Mouse (Mus musculus): ENCODE data around the gene Arhgap28. TPM values are rescaled to one million over a fixed set of nuclear protein-coding genes. Genes with fewer than 3 reads are reported as not detected.
A peak's percentile ranks its signal among the peaks of the same experiment; 100 is the strongest.

Gene Arhgap28
- polyA plus RNA-seq, 1 experiment from 2014 or later = 11.5 TPM

DNA sequence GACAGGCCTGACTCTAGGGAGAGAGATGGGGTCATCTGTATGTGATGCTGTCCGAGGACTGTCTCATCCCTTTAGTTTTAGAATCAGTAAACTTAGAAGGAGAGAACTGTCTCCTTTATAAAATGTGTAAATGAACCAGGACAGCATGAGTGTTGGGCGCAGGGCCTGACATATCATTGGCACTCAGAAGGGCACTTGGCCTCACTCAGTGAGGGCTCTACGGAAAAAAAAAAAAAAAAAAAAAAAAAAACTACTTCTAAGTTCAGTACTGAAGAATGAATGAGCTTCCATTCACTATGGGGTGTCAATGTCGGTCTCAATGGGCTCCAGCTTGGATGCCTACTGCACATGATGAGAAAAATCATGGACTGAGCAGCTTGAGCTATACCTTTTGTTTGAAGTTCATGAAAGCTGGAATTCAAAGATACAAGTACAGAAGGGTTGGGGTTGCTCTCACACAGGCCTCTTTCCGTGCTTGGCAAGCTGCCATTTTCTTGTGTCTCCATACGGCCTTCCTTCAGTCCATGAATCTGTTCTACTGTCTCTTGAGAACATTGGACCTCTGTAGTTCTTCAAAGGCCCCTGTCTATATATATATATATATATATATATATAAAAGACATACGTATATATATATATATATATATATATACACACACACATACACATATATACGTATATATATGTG lies 36.9 kb downstream of the Arhgap28 start:
- Histone ChIP-seq H3K36me3 (ENCODE audit: insufficient read depth, low read length) (no peaks in the 10 kb centered on the region), H3K4me2 (ENCODE audit: low read length) (no peak overlapping the region), H3K27ac (no peak overlapping the region), H3K4me1 (replicated peaks; ENCODE audit: insufficient read depth, low read length) (no peaks in the 10 kb centered on the region), H3K9me3 (replicated peaks; ENCODE audit: low read length) (no peaks in the 10 kb centered on the region), H3K9ac (ENCODE audit: low read depth, low read length) (no peak overlapping the region), H3K27me3 (ENCODE audit: insufficient read depth, low read length) (no peaks in the 10 kb centered on the region), H3K4me3 (replicated peaks; ENCODE audit: low read depth, low read length) (no peak overlapping the region)
- DNase-seq (ENCODE audit: low spot score) = no peak
- no peak for TF ChIP-seq CTCF (IDR thresholded peaks at IDR 0.05; ENCODE audit: low read depth)
- ATAC-seq (replicated peaks; ENCODE audit: low FRiP score, low read depth) = no peak
- 86% methylated on average over 8 of the region's 8 CpGs for WGBS

DNA sequence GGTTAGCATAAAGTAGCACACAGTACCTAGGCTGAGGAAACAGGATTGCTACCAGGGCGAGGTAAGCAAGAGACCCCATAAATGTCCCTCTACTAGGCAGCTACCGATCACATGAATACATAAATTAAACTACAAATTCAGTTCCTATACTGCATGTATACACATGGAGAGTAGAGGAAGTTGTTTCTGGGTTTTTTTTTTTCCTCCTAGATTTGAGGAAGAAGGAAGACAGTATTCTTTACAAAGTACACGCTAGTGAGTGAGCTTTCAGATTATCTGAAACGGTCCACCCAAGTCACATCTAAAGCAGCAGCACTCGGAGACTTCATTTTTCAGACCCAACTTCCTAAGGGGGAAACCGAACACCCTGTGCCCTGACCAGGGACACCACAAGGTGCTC lies 41.1 kb downstream of the Arhgap28 start:
- no peak for TF ChIP-seq CTCF (IDR thresholded peaks at IDR 0.05; ENCODE audit: low read depth)
- ATAC-seq (replicated peaks; ENCODE audit: low FRiP score, low read depth) = no peak
- H3K36me3 ChIP-seq (ENCODE audit: insufficient read depth, low read length) = no peaks in the 10 kb centered on the region
- H3K4me3 ChIP-seq (replicated peaks; ENCODE audit: low read depth, low read length) = no peak overlapping the region
- H3K9ac ChIP-seq (ENCODE audit: low read depth, low read length) = no peak overlapping the region
- no peaks in the 10 kb centered on the region for H3K9me3 ChIP-seq (replicated peaks; ENCODE audit: low read length)
- no peak for DNase-seq (ENCODE audit: low spot score)
- no peaks in the 10 kb centered on the region for H3K4me1 ChIP-seq (replicated peaks; ENCODE audit: insufficient read depth, low read length)
- WGBS = 89% methylated on average over 6 of the region's 6 CpGs
- no peak overlapping the region for H3K27ac ChIP-seq
- H3K27me3 ChIP-seq (ENCODE audit: insufficient read depth, low read length) = no peaks in the 10 kb centered on the region
- H3K4me2 ChIP-seq (ENCODE audit: low read length) = no peak overlapping the region

DNA sequence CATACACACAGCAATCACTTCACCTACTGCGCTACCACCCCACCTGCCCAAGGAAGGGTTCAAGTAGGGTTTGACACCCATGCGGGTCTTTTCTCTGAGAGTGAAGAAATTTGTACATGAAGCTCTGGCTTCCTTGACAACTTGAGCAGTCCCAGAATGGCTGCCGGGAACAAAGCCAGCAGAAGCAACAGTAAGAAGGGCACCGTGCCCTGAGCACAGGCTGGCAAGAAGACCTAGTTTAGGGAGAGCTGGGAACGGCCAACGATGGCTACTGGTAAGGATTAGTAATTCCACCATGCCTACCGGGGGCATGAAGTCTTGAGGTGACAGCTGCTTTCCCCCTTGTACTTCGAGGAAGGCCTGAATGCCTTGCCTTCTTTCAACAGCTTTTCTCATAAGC lies 41.9 kb downstream of the Arhgap28 start:
- H3K9ac ChIP-seq (ENCODE audit: low read depth, low read length) = no peak overlapping the region
- no peak for TF ChIP-seq CTCF (IDR thresholded peaks at IDR 0.05; ENCODE audit: low read depth)
- 87% methylated on average over 8 of the region's 8 CpGs for WGBS
- no peaks in the 10 kb centered on the region for H3K27me3 ChIP-seq (ENCODE audit: insufficient read depth, low read length)
- DNase-seq (ENCODE audit: low spot score) (no peak), ATAC-seq (replicated peaks; ENCODE audit: low FRiP score, low read depth) (no peak)
- H3K36me3 ChIP-seq (ENCODE audit: insufficient read depth, low read length) = no peaks in the 10 kb centered on the region
- no peak overlapping the region for H3K4me3 ChIP-seq (replicated peaks; ENCODE audit: low read depth, low read length)
- no peaks in the 10 kb centered on the region for H3K9me3 ChIP-seq (replicated peaks; ENCODE audit: low read length)
- H3K4me1 ChIP-seq (replicated peaks; ENCODE audit: insufficient read depth, low read length) = no peaks in the 10 kb centered on the region
- no peak overlapping the region for H3K27ac ChIP-seq
- no peak overlapping the region for H3K4me2 ChIP-seq (ENCODE audit: low read length)

DNA sequence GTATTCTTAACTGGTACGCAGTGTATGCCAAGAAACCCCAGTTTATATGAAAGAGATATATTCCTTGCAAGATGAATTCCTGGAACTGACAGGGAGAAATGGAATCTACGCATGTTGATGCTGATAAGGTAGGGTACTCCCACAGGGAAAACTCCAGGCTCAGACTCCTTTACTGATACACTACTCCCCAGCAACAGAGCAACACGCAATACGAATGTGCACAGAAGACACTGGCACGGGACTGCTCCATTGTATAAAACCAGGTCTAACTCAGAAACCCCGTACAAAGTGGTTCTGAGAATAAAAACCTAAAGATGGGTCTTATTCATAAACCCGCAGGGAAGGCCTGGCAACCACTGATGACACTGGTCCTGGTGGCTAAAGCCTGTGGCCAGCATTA lies 45.0 kb downstream of the Arhgap28 start:
- WGBS = 90% methylated on average over 7 of the region's 7 CpGs

DNA sequence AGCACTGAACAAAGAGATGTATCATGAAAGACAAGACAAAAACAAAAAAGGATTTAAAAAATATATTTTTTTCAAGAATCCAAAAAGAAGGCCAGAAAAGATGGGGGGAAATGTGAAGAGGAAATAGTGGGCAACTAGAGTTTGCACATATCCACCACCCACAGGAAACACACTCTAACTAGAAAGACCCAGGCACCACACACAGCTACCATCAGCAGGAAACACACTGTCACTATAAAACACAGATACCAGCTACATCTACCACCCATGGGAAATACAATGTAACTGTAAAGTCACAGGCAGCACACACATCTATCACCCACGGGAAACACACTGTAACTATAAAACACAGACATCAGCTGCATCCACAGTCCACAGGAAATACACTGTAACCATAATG lies 46.3 kb downstream of the Arhgap28 start:
- TF ChIP-seq CTCF (IDR thresholded peaks at IDR 0.05; ENCODE audit: low read depth) = no peak
- Histone ChIP-seq H3K27me3 (ENCODE audit: insufficient read depth, low read length) (no peaks in the 10 kb centered on the region), H3K4me1 (replicated peaks; ENCODE audit: insufficient read depth, low read length) (peaks cover 11% of the 10 kb centered on the region), H3K4me2 (ENCODE audit: low read length) (no peak overlapping the region), H3K9ac (ENCODE audit: low read depth, low read length) (no peak overlapping the region), H3K36me3 (ENCODE audit: insufficient read depth, low read length) (no peaks in the 10 kb centered on the region), H3K9me3 (replicated peaks; ENCODE audit: low read length) (no peaks in the 10 kb centered on the region), H3K4me3 (replicated peaks; ENCODE audit: low read depth, low read length) (no peak overlapping the region), H3K27ac (no peak overlapping the region)
- DNase-seq (ENCODE audit: low spot score) (no peak), ATAC-seq (replicated peaks; ENCODE audit: low FRiP score, low read depth) (no peak)
- 68% methylated on average over 1 of the region's 1 CpGs for WGBS

More for the DNA sequence above, 45.0 kb downstream of the Arhgap28 start:
- Histone ChIP-seq H3K9me3 (replicated peaks; ENCODE audit: low read length) (no peaks in the 10 kb centered on the region), H3K4me2 (ENCODE audit: low read length) (no peak overlapping the region), H3K27ac (no peak overlapping the region), H3K27me3 (ENCODE audit: insufficient read depth, low read length) (no peaks in the 10 kb centered on the region), H3K4me3 (replicated peaks; ENCODE audit: low read depth, low read length) (no peak overlapping the region), H3K36me3 (ENCODE audit: insufficient read depth, low read length) (no peaks in the 10 kb centered on the region), H3K9ac (ENCODE audit: low read depth, low read length) (no peak overlapping the region), H3K4me1 (replicated peaks; ENCODE audit: insufficient read depth, low read length) (peaks cover 11% of the 10 kb centered on the region)
- DNase-seq (ENCODE audit: low spot score) (no peak), ATAC-seq (replicated peaks; ENCODE audit: low FRiP score, low read depth) (no peak)
- no peak for TF ChIP-seq CTCF (IDR thresholded peaks at IDR 0.05; ENCODE audit: low read depth)

DNA sequence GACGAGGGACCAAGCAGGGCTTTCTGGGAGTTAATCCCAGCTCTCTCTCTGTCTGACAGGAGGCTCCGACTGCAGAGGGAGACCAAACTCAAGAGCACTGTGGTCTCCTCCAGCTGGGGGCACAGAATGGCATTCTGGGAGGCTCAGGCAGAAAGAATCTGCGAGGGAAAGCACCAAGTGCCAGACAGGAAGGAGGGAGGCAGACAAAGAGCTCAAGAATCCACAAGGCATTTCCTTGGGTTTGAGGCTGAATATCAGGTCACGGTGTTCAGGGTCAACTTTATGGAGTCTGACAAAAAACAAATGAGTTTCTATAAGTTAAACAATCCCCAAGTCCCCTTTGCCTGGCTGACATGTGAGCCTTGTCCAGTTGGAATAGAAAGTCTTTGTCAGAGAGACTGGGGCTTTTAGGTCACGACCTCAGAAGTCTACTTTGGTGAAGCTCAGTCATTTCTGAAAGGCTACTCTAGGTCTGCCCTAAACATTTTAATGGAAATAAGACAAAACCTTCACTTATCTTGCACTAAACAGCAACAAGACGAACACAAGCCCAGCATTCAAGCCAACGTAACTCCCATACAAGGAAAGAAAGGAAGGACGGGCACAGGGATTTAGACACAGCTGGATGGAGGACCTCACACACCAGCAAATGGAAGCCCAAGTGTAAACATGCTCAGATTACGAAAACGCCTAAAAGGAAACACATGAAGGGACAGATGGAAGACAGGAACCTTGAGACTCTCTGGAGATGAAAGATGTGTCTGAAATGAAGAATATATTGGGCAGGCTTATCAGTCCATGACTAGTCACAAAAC lies 47.8 kb downstream of the Arhgap28 start:
- ATAC-seq (replicated peaks; ENCODE audit: low FRiP score, low read depth) (no peak), DNase-seq (ENCODE audit: low spot score) (peak; percentile 39)
- Histone ChIP-seq H3K4me3 (replicated peaks; ENCODE audit: low read depth, low read length) (no peak overlapping the region), H3K27me3 (ENCODE audit: insufficient read depth, low read length) (no peaks in the 10 kb centered on the region), H3K4me2 (ENCODE audit: low read length) (0 out of 2 replicates have a peak overlapping the region, but pooled peaks have one; percentile 10), H3K36me3 (ENCODE audit: insufficient read depth, low read length) (no peaks in the 10 kb centered on the region), H3K27ac (peak overlapping the region; percentile 57; the same call in 1 of the 2 replicates), H3K4me1 (replicated peaks; ENCODE audit: insufficient read depth, low read length) (peaks cover 13% of the 10 kb centered on the region), H3K9me3 (replicated peaks; ENCODE audit: low read length) (no peaks in the 10 kb centered on the region), H3K9ac (ENCODE audit: low read depth, low read length) (no peak overlapping the region)
- WGBS = 34% methylated on average over 10 of the region's 10 CpGs
- TF ChIP-seq CTCF (IDR thresholded peaks at IDR 0.05; ENCODE audit: low read depth) = no peak

Data from kidney, postnatal 0 days (tissue).